Mouse (Mus musculus): ENCODE measurements at regions not wholly inside any gene's neighbourhood (a gene's known extent, or its start where the extent isn't known, plus 50 kb on each side); places are given as distances from the start of the nearest gene placed in this dataset.

DNA sequence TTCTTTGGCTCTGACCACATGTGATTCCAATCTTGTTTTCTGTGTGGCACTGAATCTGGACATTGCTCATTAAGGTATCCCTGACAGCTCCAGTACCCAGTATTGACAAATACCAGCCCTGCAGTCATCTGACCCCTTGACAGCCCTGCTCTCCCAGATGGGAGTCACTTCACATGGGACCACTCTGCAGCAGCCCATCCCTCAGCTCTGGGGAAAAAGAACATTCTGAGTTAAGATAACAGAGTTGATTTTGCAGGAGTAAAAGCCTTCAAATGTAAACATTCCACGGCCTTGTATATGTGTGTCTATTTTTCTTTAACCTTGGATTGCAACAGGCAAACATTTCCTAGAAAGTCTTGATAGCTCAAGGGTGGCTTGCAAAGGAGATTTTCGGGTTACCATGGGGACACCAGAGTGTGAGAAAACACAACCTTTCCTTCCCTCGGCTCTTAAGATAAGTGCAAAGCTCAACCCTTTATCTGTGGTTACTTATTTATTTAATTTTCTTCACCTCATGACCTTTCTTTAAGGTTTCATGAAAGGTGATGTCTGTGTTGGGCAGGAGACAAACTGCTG is 444.4 kb upstream of the Sox11 start:
- no peak for DNase-seq

DNA sequence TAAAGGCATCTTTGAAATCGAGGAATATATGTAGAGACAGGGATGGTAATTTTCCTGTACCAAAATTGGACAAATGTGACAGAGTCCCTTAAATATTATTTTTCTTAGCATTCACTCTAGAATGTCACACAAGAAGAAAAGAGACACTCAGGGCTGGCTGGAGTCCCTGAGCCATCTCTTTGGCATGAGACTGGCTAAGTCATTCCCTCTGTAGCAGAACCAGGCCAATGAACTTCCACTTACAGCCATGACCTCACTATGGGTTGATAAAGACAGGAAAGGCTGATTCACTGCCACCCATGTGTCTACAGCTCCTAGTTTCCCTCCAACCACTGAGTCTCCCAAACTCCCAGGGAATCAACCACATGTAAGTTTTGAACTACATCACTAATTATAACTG is 438.4 kb upstream of the Sox11 start:
- no peak for DNase-seq

DNA sequence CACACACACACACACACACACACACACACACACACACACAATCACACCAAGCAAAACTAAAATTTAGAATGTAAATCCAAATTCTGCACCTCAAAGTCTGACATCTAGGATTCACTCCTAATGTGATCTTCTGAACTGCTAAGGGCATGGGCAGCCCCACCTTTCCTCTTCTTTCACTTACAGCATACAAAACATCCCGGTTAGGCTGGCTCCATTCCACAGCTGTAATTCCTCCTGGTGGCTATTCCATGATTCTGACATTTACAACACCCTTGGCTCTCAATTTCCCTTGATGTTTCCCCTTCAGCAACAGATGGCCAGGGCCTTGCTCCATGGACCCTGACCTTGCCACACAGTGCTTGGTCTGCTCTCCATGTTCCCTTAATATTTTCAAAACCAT is 423.6 kb upstream of the Sox11 start:
- peak; percentile 1 for DNase-seq

DNA sequence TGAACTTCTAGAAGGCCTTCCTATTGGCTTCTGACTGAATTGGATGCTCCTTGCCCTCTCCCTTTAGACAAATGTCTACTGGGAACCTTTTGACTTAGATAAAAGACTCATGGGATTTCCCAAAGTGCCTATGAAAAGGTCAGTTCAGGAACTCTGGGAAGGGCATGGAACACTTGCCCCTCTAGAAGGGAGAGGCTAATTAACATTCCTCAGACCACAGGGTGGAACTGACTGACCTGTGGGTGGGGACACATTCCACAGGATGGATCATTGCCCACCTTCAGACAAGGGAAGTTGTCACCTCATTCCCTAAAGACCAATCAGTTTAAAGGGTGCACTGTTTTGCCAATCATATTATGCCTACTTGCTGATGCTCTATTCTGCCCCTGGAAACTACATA is 416.6 kb upstream of the Sox11 start:
- no peak for DNase-seq

DNA sequence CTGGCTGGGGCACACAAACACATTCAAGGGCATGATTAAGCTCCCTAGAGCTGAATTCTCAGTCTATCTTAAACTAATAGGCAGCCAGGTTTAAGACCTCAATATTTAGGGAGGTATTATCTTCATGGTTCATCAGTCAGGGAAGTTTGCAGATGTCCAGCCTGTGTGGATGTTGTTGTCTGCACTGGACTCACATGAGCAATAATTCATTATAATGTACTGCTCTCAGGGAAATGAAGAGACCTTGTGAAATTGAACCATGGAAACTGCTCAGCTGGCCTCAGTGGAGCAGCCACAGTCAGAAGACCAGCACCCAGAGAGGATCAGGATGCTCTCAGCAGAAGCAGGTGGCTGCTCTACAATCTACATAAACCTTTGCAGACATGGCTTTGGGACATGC is 415.3 kb upstream of the Sox11 start:
- no peak for DNase-seq

DNA sequence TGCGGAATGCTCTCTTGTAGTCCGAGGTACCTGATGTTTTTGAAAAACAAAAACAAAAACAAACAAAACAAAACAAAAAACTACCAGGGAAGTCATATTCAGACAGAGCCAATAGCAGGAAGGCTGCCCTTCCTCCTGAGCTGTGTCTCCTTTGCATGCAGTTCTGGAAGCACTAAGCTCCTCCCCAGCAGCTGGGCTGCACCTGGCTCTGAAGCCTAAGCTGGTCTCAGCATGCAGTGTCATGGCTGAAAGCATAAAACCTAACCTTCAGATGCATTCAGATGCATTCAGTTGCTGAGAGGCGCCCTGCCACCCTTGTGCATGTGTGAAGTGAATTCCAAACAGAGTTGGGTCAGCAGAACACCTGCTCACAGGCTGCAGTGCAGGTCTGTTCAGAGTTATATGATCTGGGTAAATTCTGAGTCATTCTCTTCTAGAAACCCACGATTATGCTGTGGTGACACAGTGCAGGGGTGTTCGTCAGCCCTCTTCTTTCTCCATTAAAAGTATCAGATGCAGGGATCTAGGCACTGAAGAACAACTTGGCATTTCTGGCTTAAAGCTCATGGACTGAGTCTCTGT is 382.3 kb upstream of the Sox11 start:
- DNase-seq: no peak

DNA sequence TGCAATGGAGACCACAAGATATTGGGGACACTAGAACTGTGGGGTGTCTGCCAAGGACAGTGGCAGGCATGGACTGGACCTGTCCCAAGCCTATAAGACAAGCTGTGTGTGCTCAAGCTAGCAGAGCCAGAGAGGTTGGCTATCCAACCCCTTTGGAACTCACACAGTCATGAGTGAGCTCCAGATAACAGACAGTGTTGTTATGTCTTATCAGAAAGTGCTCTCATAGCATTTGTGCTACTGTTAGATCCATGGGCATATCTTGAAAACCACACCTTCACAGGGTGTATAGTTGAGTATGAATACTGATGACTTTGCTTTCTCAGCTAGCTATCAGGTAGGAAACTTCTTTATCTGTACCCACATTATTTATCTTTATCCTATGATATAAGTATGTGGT is 338.1 kb upstream of the Sox11 start:
- DNase-seq: no peak

DNA sequence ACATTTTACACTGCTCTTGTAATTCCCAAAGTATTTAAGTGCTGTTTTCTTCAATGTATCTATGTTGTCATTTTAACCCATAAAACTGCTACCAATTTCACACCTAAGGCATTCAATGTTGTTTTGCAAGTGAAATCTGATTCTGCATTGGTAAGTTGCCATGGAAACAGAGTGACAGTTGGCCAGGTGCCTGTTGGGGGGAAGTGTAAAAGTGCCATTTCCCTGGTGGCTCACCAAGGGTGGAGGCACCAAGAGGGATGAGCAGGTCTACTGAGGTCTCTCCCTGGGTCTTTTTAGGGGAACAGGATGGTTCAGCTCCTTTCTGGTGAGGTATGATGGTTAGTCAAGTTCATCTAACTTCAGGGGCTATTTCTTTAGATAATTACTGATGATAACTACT is 331.0 kb upstream of the Sox11 start:
- no peak for DNase-seq

DNA sequence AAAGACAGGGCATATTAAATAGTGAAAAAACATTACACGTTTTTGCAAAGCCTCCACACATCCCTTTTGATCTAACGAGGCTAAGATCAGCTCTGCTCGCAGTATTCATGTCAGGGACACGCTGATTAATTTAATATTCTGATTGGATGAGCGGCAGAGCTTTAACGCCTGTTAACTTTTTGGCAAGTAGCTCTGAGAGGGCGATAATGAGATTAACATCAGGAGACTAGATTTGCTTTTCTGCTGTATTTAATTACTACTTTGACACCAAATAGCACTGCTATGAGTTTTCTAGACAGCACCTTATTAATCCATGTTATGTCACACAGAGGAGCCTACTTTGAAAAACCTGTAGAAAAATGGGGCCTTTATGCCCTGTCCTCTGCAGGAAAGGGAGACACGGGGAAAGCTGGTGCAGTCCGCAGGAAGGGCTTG is 328.3 kb upstream of the Sox11 start:
- no peak for DNase-seq

DNA sequence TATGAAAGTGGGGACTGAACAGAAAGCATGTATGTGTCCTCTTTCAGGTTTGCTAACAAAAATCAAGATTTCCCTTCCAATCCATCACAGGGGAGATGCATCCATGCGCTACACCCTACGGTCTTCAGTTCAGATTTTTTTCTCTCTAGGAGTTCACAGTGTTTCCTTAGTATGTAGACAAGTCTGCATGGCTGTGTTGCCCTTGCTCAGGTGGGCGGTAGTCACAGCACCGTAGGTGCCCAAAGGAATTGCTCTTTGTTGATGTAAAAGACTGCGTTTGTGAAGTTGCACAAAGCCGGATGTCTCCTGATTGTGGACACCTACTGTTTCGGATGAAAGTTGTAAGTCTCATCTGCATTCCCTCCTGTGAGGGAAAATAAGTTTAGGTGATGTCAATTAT is 327.8 kb upstream of the Sox11 start:
- no peak for DNase-seq

DNA sequence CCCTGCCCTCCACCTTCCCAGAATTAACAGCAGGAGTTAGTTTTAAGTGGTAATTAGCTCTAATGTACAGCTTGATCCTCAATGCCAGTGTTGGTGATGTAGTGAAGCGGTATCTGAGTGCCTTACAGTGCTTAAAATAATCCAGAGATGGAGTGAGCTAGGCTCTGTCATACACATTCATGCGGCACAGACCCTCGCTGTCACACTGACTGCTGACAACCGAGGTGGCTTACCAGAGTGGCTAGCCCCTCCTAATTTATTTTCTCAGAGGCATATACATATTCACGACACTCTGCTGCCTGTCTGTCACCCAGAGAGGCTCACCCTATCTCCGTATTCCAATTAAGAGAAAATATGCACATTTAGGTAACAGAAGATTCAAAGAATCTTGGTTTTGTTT is 327.2 kb upstream of the Sox11 start:
- DNase-seq: no peak

DNA sequence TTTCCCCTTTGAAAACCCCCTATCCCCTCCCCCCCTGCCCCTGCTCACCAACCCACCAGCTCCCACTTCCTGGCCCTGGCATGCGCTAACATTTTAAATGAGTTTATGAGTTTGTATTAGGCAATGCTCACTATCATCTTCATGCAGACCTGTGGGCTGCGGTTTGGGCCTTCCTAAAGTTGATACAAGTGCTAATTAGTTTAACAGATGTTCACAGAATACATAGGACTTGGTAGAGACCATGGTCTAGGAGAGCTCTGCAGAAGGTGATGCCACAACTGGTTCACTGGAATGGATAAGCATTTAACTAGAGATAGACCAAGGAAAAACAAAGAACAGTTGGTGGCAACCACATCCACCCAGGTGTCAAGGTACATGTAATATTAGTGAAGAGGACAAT is 324.1 kb upstream of the Sox11 start:
- no peak for DNase-seq

DNA sequence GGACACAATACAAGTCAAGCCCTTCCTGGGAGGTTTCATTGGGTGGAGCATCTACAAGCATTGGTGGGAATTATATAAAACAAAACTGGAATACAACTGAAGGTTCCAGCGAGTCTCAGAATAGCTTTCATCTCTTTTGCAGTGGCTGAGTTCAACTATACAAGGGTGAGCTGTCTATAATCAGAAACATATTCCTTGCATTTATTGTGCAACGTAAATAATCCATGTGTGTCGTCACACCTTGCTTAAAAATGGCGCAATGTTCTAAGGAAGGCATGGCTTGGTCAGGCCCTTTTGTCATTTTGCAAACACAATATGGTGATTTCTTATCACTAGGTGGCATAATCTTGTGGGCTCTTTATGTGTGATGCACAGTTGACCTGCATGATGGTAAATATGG is 320.8 kb upstream of the Sox11 start:
- DNase-seq: no peak

DNA sequence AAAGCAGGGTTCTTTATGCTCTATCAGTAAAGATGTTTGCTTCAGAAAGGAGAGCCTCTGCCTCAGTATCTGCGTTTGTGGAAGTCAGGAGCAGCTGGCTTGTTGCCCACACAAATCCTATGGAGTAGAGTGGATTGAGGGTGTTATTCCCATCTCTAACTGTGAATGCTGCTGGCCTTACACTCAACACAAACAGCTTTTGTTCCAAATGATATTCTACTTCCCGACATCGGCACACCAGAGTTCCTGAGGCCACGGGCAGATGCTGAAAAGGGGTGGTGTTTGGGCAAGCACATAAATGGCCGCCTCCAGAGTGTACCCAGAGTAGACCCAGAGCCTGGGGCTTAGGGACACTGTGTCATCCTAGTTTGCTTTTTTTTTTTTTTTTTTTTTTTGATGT is 320.3 kb upstream of the Sox11 start:
- no peak for DNase-seq

DNA sequence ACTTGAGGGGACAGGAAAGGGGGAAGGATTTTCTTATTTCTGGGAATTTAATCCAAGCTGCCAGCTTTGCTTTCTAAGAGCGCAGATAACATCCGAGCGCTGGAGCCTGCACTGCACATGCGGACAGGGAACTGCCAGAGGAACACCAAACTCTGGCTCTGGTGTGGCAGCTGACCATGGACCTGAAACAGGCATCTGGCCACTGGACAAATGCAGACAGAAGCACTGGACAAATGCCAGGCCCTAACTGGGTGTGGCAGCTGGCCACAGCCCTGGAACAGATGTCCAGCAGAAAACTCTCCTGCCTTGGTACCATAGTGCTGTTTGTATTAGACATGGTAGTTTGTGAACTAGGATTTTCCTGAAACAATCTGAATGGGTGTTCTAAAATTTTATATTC is 315.2 kb upstream of the Sox11 start:
- DNase-seq: peak; percentile 6

DNA sequence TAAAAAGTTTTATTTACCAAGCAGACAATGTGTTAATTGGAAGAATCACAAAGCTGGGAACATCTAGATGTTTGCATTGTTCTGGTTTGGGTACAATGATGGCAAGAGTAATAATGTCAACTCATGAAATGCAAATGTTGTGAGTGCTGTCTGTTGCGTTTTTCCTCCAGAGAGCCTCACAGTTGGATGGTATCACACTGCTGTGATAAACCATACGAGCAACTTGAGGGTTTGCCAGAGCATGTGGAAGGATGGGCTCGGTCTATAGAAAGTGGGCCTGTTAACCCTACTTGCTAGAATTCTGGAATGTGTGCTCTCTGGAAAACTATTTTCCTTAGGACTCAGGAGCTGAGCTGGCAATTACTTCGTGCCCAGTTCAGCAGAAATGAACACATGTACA is 311.2 kb upstream of the Sox11 start:
- DNase-seq: no peak

DNA sequence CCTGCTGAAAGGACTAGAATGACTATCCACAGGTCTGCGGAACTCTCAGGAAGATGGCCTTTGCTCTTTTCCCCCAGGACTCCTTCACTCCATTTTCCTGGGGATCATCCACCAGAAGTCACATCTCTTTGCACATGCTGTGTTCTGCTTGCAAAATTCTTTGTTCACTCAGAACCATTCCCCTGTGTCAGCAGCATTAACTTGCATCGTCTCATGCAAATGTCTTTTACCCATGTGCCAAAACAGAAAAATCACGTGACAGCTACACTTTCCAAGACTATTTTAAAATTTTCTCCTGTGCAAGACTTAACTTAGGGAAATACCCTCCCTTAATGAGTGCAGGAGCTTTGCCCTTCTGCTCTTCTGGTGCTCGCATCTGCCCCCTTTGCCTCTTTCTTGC is 306.2 kb upstream of the Sox11 start:
- DNase-seq: no peak

DNA sequence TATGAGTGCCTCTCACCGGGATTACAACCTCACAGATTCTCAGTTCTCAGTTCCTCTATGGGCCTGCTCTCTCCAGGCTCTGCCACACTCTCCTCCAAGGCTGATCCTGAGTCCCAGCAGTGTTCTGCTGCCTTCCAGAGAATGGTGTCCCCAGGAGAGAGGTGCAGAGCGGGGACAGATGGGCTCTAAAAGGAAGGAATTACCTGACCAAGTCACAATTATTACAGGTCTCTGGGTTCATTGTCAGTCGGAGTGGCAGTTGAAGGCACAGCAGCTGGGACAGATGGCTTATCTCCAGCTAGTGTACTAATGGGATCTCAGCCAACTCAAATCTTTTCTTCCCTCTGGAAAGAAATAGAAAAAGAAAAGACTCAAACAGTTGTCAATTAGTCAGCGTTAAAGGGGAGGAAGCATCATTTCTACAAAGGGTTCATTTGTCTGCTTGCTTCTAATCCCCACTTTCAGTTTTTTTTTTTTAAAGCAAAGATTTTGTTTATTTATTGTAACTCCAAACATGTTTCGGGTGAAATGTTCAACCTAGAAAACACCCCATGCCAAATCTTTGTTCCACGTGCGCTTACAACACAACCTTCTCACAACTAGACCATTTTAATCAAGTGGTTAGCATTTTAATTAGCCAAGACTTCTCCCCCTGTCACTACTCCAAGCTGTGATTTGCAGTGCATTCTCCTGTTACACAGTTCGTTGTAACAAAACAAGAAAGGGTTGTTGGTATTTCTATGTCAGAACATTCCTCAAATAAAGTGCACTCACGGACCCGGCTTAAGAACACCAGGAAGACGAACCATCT is 304.3 kb upstream of the Sox11 start:
- DNase-seq: no peak

DNA sequence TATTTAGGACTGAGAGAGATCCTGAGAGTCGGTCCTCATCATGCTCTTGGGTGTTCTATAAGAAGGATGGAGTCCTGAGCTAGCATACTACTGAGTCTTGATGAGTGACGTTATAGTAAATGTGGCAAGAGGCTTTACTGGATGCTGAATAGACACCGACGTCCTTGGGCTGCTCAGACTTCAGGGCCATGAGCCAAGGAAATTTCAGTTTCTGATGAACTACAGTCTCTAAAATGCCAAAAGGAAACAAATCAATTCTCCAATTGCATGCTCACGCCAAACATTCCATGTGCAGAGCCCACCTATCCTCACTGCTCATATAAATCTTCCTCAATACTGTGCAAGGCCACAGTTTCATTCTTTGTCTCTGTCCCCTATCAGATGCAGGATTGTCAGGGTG is 277.2 kb upstream of the Sox11 start:
- DNase-seq: no peak

DNA sequence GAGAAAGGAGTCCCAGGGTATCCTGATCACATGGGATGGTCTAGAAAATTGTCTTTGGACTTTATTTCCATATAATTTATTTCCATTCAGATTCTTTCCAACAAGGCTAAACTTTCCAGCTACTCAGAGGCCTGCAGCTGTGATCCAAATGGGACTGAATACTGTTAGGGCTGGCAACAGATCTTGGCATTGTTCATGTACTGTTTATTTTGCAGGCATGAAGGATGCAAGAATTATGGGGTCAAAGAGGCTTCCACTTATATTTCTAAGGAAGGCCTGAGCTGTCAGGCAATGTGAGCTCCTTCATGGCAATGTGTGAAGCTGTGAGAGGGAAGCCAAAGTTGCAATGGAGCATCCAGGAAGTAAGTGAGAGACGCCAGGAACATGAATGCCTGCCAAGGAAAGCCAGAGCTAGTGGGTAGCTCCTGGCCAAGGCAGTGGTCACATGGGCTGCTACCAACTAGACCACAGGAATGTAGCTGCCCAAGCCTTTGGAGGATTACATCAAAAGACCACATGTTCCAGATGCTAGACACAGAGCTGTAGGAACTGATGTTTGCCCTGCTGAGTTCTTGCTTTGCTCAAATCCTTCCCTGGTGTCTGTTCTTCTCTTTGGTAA is 261.8 kb upstream of the Sox11 start:
- peak; percentile 20 for DNase-seq

DNA sequence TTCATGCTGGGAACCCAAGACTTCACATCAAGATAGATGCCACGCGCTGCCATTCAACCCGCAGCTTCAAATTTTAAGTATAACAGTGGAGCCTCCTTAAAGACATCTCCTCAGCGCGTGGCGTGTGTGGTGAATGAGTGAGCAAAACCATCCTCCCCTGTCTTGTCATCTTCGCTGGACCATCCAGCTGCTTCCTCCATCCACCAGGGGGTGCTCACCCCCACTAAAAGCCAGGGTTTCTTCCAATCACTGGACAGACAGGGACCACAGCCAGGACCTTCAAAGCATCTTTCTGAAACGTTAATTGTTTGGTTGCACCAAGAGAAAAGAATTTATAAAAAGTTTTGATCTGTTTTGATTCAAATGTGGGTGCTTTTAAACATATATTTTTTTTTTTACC is 256.8 kb upstream of the Sox11 start:
- DNase-seq: peak; percentile 66

DNA sequence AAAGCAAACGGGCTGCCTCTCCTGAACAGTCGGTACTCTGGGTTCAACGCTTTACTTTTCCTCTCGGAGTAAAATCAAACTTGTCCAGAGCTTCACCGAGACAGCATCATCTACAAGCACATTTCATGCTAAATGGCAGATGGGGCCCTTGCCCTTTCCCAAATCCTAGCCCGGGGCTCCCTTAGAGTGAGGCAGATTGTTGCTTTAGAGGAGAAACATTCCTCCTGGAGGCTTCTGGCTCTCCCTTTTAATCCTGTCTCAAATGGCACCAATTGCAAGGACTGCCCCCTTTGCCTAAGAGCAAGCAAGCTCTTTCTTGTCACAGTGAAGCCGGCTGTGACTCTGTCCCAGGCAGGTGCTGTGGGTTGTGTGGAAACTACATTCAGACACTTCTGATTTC is 255.5 kb upstream of the Sox11 start:
- DNase-seq: no peak

DNA sequence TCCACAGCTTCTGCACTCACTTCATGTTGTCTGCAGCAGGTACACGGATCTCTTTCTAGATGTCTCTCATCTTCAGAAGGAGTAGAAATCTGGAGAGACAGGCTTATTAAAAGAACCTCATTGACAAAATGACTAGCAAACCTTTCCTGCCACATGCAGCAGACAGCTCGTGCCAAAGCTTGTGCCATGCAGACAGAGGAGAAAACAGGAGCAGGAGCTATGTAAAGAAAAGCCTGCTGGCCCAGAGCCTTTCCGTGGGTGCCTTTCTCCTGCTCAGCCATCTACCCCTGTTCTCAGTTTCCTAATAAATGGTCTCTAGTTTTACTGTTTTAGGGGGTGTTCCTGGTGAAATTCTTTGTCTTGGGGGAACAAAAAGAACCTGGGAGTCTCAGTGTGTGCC is 254.9 kb upstream of the Sox11 start:
- DNase-seq: no peak

DNA sequence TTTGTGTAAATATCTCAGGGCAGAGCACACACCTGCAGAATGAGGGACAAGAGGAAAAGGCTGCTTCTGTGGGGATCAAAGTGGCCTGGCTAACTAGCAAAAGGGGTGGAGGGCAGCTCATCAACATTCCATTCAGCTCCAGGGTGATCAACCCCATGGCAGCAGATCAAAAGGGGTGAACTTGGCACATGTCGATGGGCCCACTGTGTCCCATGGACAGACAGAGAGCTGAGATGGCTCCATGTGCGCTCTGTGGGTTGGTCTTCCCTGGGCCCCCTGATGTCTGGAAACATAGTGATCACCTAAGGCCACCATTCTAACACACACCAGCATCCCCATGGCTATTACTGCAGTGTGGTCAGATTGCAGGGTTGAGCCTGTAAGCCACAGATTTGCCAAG is 253.2 kb upstream of the Sox11 start:
- no peak for DNase-seq
